Mouse (Mus musculus): ENCODE results near the gene Neb. TPM values are rescaled to one million over a fixed set of nuclear protein-coding genes. Genes with fewer than 3 reads are reported as not detected.

Gene Neb
- polyA plus RNA-seq, 1 experiment from 2014 or later, result 0.29 TPM

DNA sequence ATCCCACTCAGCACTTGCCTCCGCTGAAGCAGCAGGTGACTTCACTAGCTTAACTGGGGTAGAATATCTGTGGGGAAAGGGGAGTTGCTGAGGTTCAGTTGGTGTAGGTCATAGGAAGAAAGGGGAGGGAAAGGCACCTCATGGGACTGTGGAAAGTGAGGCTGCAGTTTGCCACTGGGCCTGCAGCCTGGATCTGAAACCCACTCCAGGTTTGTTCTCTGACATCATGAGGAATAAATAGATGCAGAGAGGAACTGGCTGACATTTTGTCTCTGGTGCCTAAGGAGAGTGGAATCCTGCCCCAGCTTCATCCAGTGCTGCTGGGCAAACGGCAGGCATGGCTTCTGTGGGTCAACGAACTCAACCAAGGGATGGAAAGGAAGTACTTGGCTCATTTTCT is 46.5 kb downstream of the Neb start:
- WGBS, result 90% methylated on average over 3 of the region's 3 CpGs
- no peaks in the 10 kb centered on the region for H3K4me1 ChIP-seq (ENCODE audit: control insufficient read depth, insufficient read depth, low read length)
- H3K27me3 ChIP-seq (ENCODE audit: control insufficient read depth, insufficient read depth, low read length), result no peaks in the 10 kb centered on the region
- H3K4me2 ChIP-seq, result no peak overlapping the region
- H3K9ac ChIP-seq (ENCODE audit: low read length), result no peak overlapping the region
- no peak for ATAC-seq (ENCODE audit: low FRiP score)
- no peak overlapping the region for H3K4me3 ChIP-seq (ENCODE audit: low read depth, low read length)
- H3K27ac ChIP-seq (ENCODE audit: low read depth, low read length), result no peak overlapping the region
- no peaks in the 10 kb centered on the region for H3K36me3 ChIP-seq (ENCODE audit: control insufficient read depth, insufficient read depth, low read length)
- no peaks in the 10 kb centered on the region for H3K9me3 ChIP-seq (ENCODE audit: control insufficient read depth, low read length)
- DNase-seq (ENCODE audit: low spot score, missing footprints), result no peak

DNA sequence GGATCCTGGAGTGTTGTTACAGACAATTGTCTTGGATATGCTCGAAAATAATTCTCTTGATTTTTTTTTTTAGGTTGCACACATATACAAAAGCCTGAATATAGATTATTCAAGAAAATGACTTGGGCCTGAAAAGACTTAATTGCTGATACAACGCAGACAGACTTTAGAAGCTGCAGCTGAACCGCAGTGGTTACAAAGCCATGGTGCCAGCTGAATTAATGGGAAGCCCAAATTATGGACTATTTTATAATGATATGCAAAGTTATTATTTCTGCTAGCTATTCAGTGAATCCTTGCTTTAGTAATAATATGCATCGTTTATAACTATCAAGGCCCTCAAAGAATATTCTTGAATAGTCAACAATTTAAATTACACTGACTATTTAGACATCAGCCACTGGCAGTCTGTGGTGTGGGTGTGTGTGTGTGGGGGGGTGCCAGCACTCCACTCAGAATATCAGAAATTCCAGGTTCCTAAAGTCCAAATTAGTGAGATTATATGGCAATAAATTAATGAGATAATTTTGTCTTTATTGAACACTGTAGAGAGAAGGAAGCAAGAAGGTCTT is 50.9 kb downstream of the Neb start:
- Histone ChIP-seq H3K4me2 (no peak overlapping the region), H3K9me3 (ENCODE audit: control insufficient read depth, low read length) (no peaks in the 10 kb centered on the region), H3K27me3 (ENCODE audit: control insufficient read depth, insufficient read depth, low read length) (no peaks in the 10 kb centered on the region), H3K36me3 (ENCODE audit: control insufficient read depth, insufficient read depth, low read length) (no peaks in the 10 kb centered on the region), H3K27ac (ENCODE audit: low read depth, low read length) (no peak overlapping the region), H3K4me3 (ENCODE audit: low read depth, low read length) (no peak overlapping the region), H3K9ac (ENCODE audit: low read length) (no peak overlapping the region), H3K4me1 (ENCODE audit: control insufficient read depth, insufficient read depth, low read length) (no peaks in the 10 kb centered on the region)
- no peak for ATAC-seq (ENCODE audit: low FRiP score)
- no peak for DNase-seq (ENCODE audit: low spot score, missing footprints)
- 87% methylated on average over 4 of the region's 4 CpGs for WGBS

GRCm38 (mm10) chr2:52321866-52322265 is 56.4 kb downstream of the Neb start:
- Histone ChIP-seq H3K27me3 (ENCODE audit: control insufficient read depth, insufficient read depth, low read length) (no peaks in the 10 kb centered on the region), H3K36me3 (ENCODE audit: control insufficient read depth, insufficient read depth, low read length) (no peaks in the 10 kb centered on the region), H3K4me1 (ENCODE audit: control insufficient read depth, insufficient read depth, low read length) (no peaks in the 10 kb centered on the region), H3K9me3 (ENCODE audit: control insufficient read depth, low read length) (no peaks in the 10 kb centered on the region), H3K4me3 (ENCODE audit: low read depth, low read length) (no peak overlapping the region), H3K9ac (ENCODE audit: low read length) (no peak overlapping the region), H3K27ac (ENCODE audit: low read depth, low read length) (no peak overlapping the region), H3K4me2 (no peak overlapping the region)
- DNase-seq (ENCODE audit: low spot score, missing footprints) (no peak), ATAC-seq (ENCODE audit: low FRiP score) (no peak)
- 90% methylated on average over 3 of the region's 3 CpGs for WGBS

DNA sequence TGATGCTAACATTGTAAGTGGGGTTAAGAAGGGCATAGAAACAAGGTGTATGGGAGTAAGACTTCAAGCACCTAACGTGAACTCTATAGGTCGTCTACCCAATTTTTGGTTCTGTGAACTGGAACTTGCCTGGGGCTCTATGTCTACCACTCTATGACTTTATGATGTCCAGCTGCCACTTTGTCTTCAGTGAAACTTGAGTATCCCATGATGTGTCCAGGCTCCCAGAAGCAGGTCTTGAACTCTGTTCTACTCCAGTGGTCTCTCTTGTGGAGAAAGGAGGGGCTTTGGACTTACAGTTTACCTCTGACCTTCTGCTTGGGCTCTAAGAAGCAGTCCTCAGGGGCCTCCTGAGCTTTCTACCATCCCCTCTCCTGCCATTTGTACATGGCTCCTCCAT is 58.1 kb downstream of the Neb start:
- H3K27me3 ChIP-seq (ENCODE audit: control insufficient read depth, insufficient read depth, low read length), result no peaks in the 10 kb centered on the region
- no peaks in the 10 kb centered on the region for H3K9me3 ChIP-seq (ENCODE audit: control insufficient read depth, low read length)
- H3K4me2 ChIP-seq, result no peak overlapping the region
- no peak overlapping the region for H3K9ac ChIP-seq (ENCODE audit: low read length)
- H3K36me3 ChIP-seq (ENCODE audit: control insufficient read depth, insufficient read depth, low read length), result no peaks in the 10 kb centered on the region
- no peak overlapping the region for H3K4me3 ChIP-seq (ENCODE audit: low read depth, low read length)
- H3K4me1 ChIP-seq (ENCODE audit: control insufficient read depth, insufficient read depth, low read length), result no peaks in the 10 kb centered on the region
- ATAC-seq (ENCODE audit: low FRiP score) (no peak), DNase-seq (ENCODE audit: low spot score, missing footprints) (no peak)
- 94% methylated on average over 2 of the region's 2 CpGs for WGBS
- H3K27ac ChIP-seq (ENCODE audit: low read depth, low read length), result no peak overlapping the region

- H3K9me3 ChIP-seq (ENCODE audit: control insufficient read depth, low read length), result no peaks in the 10 kb centered on the region
- H3K36me3 ChIP-seq (ENCODE audit: control insufficient read depth, insufficient read depth, low read length), result no peaks in the 10 kb centered on the region
- ATAC-seq (ENCODE audit: low FRiP score), result no peak; the same call in 1 of the 2 replicates
- H3K4me3 ChIP-seq (ENCODE audit: low read depth, low read length), result no peak overlapping the region
- no peaks in the 10 kb centered on the region for H3K4me1 ChIP-seq (ENCODE audit: control insufficient read depth, insufficient read depth, low read length)
- WGBS, result 75% methylated on average over 5 of the region's 5 CpGs
- DNase-seq (ENCODE audit: low spot score, missing footprints), result no peak
- H3K4me2 ChIP-seq, result no peak overlapping the region
- no peak overlapping the region for H3K27ac ChIP-seq (ENCODE audit: low read depth, low read length)
- H3K27me3 ChIP-seq (ENCODE audit: control insufficient read depth, insufficient read depth, low read length), result no peaks in the 10 kb centered on the region
- H3K9ac ChIP-seq (ENCODE audit: low read length), result no peak overlapping the region
These were observed 59.2 kb downstream of the Neb start for GRCm38 (mm10) chr2:52319020-52319567.

- Histone ChIP-seq H3K9ac (ENCODE audit: low read length) (no peak overlapping the region), H3K4me1 (ENCODE audit: control insufficient read depth, insufficient read depth, low read length) (no peaks in the 10 kb centered on the region), H3K27ac (ENCODE audit: low read depth, low read length) (no peak overlapping the region), H3K9me3 (ENCODE audit: control insufficient read depth, low read length) (no peaks in the 10 kb centered on the region), H3K4me2 (no peak overlapping the region), H3K4me3 (ENCODE audit: low read depth, low read length) (no peak overlapping the region), H3K36me3 (ENCODE audit: control insufficient read depth, insufficient read depth, low read length) (no peaks in the 10 kb centered on the region), H3K27me3 (ENCODE audit: control insufficient read depth, insufficient read depth, low read length) (no peaks in the 10 kb centered on the region)
- DNase-seq (ENCODE audit: low spot score, missing footprints), result no peak
- no peak for ATAC-seq (ENCODE audit: low FRiP score)
- WGBS, result 87% methylated on average over 4 of the region's 4 CpGs
These were observed 60.8 kb downstream of the Neb start for GRCm38 (mm10) chr2:52317471-52317870.

GRCm38 (mm10) chr2:52315737-52316136 is 62.5 kb downstream of the Neb start:
- WGBS, result 81% methylated on average over 3 of the region's 3 CpGs
- Histone ChIP-seq H3K27me3 (ENCODE audit: control insufficient read depth, insufficient read depth, low read length) (no peaks in the 10 kb centered on the region), H3K4me1 (ENCODE audit: control insufficient read depth, insufficient read depth, low read length) (no peaks in the 10 kb centered on the region), H3K9me3 (ENCODE audit: control insufficient read depth, low read length) (no peaks in the 10 kb centered on the region), H3K36me3 (ENCODE audit: control insufficient read depth, insufficient read depth, low read length) (no peaks in the 10 kb centered on the region), H3K9ac (ENCODE audit: low read length) (no peak overlapping the region), H3K4me3 (ENCODE audit: low read depth, low read length) (no peak overlapping the region), H3K27ac (ENCODE audit: low read depth, low read length) (no peak overlapping the region), H3K4me2 (no peak overlapping the region)
- DNase-seq (ENCODE audit: low spot score, missing footprints) (no peak), ATAC-seq (ENCODE audit: low FRiP score) (no peak)

DNA sequence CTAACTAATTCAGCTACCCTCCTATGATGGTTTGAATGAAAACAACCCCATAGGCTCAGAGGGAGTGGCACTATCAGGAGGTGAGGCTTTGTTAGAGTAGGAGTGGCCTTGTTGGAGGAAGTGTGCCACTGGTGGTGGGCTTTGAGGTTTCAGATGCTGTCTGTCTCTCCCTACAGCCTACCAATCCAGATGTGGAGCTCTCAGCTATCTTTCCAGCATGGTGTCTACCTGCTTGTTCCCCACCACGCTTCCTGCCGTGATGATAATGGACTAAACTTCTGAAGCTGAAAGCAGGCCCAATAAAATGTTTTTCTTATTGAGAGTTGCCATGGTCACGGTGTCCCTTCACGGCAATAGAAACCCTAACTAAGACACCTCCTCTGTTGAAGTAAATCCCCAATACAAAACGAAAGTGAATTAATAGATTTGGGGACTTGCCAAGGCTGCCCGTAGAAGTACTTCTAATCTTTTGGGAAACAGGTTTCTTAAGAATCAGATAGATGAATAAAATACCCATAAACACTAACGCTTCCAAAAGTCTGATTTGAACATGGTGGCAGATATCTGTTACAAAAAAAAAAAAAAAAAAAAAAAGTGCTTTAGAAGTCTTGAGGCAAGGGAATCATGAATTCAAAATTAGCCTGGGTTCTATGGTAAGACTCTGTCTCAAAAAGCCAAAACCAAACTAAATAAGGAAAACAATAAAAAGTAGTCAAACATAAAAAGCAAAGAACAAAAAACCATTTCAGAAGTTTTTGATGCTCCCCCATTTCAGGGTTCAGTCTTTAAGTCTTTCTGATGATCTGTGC is 63.1 kb downstream of the Neb start:
- Histone ChIP-seq H3K9ac (ENCODE audit: low read length) (no peak overlapping the region), H3K9me3 (ENCODE audit: control insufficient read depth, low read length) (no peaks in the 10 kb centered on the region), H3K27ac (ENCODE audit: low read depth, low read length) (no peak overlapping the region), H3K4me1 (ENCODE audit: control insufficient read depth, insufficient read depth, low read length) (no peaks in the 10 kb centered on the region), H3K4me3 (ENCODE audit: low read depth, low read length) (no peak overlapping the region), H3K27me3 (ENCODE audit: control insufficient read depth, insufficient read depth, low read length) (no peaks in the 10 kb centered on the region), H3K36me3 (ENCODE audit: control insufficient read depth, insufficient read depth, low read length) (no peaks in the 10 kb centered on the region), H3K4me2 (no peak overlapping the region)
- 82% methylated on average over 7 of the region's 7 CpGs for WGBS
- ATAC-seq (ENCODE audit: low FRiP score) (no peak), DNase-seq (ENCODE audit: low spot score, missing footprints) (no peak)

GRCm38 (mm10) chr2:52310757-52311156 is 67.5 kb downstream of the Neb start:
- Histone ChIP-seq H3K4me3 (ENCODE audit: low read depth, low read length) (no peak overlapping the region), H3K9ac (ENCODE audit: low read length) (no peak overlapping the region), H3K36me3 (ENCODE audit: control insufficient read depth, insufficient read depth, low read length) (no peaks in the 10 kb centered on the region), H3K4me2 (no peak overlapping the region), H3K27me3 (ENCODE audit: control insufficient read depth, insufficient read depth, low read length) (no peaks in the 10 kb centered on the region), H3K4me1 (ENCODE audit: control insufficient read depth, insufficient read depth, low read length) (no peaks in the 10 kb centered on the region), H3K27ac (ENCODE audit: low read depth, low read length) (no peak overlapping the region), H3K9me3 (ENCODE audit: control insufficient read depth, low read length) (no peaks in the 10 kb centered on the region)
- DNase-seq (ENCODE audit: low spot score, missing footprints) (no peak), ATAC-seq (ENCODE audit: low FRiP score) (no peak)
- WGBS, result 90% methylated on average over 4 of the region's 4 CpGs

Measured in midbrain, embryonic 11.5 days (tissue).